Mouse (Mus musculus) G1E (cell line): Measurements from ENCODE around the gene Cckbr.

Experiments
- CTCF ChIP-seq: IDR thresholded peaks from 2 replicates; pipeline ENCODE4 v1.5.1; 2012; ENCODE audit warnings: low read depth, low read length, inconsistent platforms, mixed read lengths
- GATA1 ChIP-seq: IDR thresholded peaks from 2 replicates; pipeline ENCODE4 v1.6.1; 2012; ENCODE audit warnings: borderline replicate concordance, low read length, inconsistent platforms, mixed read lengths
- GATA2 ChIP-seq: IDR thresholded peaks from 2 replicates; pipeline ENCODE4 v1.6.1; 2012; ENCODE audit warnings: low read depth, low read length, inconsistent platforms, borderline replicate concordance
- POLR2AphosphoS5 ChIP-seq: IDR thresholded peaks from 2 replicates; pipeline ENCODE4 v1.6.1; 2012; ENCODE audit warnings: low read depth, low read length, inconsistent platforms; ENCODE audit not compliant: insufficient replicate concordance

GRCm38 (mm10) chr7:105414385-105414784 lies 11.1 kb upstream of the Cckbr start:
- no peak for TF ChIP-seq GATA1
- no peak for TF ChIP-seq GATA2
- TF ChIP-seq CTCF, result no peak
- no peak for TF ChIP-seq POLR2AphosphoS5
